Mouse (Mus musculus): ENCODE results near the gene Egln3. TPM values are rescaled to one million over a fixed set of nuclear protein-coding genes. Genes with fewer than 3 reads are reported as not detected.

Gene Egln3
- 1 to 10 TPM in 2 of 3 experiments, under 1 TPM in 1; 0.70 to 2.2 (median 2.0) TPM for polyA plus RNA-seq (2017; shearing (Covaris generic))

DNA sequence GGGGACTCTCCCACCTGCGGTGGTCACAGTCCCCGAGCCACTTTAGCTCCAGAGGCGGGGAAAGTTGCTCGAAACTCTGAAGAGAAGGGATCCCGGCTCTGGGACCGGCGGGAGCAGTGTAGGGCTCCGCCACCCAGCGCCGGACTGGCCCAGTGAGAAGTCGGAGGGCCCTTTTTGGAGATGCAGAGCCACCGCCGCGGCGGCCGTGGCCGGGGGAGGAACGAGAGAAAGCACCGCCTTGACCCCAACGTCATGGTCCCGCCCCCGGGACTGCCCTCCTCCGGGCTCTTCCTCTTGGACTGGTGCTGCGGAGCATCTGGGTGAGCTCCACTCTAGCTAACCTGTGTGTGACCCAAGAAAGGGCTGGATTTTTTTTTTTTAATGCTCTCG lies at the start of gene Egln3:
TSS of gene Egln3 (minus strand) at position 205 of the 390 bp plus-strand sequence.
- peak; percentile 68 for ATAC-seq

DNA sequence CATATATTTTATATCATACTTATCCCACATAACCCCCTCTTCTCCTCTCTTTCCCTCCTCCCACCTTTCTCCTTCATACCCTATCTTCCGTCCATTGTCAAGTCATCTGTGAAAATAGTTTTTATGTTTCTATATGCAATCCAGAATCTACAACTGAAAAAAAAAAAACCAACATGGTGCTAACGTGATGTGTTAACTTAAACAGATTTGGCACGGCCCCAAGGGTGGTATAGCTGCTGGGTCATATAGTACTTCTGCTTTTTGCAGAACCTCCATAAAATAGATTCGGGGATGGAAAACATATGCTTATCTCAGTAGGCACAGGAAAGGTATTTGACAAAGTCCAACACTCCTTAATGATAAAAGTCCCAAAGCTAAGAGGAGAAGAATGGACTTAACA lies 49.8 kb upstream of the Egln3 start:
- ATAC-seq, result no peak

DNA sequence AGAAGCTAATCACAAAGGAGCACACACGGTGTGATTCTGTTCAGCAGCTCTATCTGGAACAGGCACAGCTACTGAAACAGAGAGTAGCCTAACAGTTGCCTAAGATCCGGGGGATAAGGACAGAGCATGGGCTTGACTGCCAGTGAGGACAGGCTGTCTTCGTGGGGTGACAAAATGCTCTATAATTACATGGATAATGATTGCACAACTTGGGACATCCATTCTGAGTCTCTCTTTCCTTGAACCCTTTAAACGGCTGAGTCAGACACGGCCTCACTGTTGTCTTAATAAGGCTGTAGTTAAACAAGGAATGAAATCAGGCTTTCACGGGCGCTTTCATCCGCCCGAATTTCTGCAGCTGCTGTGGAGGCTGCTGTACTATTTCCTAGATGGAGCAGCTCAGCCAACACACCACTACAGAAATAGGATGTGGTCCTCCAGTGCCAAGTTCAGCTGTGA lies 48.3 kb upstream of the Egln3 start:
- ATAC-seq, result no peak

DNA sequence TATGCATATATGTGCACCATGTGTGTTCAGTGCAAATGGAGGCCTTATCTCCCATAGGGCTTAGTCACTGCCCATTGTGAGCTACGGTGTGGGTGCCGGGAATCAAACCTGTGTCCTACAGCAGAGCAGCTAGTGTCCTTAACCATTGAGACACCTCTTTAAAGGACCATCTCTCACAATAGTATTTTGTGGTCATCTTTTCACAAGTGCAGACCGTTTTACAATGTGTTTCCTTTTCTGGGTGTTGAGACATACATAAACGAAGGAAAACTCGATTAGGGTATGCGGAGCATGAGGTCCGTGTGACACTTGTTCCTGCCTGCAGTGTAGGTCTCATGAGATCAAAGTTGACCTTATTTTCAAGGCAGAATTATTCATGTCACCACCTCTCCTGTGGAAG lies 44.2 kb upstream of the Egln3 start:
- ATAC-seq, result no peak

DNA sequence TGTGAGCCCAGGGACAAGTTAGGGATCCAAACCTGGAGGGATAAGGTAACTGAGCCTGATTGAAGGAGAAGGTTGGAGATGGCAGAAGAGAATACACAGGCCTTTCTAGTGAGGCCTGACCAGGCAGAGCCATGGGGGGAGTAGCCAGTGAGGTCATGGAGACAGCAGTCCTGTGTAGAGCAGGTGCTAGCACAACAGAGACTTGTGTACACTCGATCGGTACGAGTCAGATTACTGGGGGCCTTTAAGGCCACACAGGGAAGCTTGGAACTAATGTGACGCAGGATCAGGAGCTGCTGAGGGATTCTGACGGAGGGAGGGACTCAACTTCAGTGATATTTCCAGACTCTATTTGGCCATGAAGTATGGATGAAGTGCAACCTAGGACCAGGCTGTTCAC lies 39.5 kb upstream of the Egln3 start:
- ATAC-seq, result no peak

DNA sequence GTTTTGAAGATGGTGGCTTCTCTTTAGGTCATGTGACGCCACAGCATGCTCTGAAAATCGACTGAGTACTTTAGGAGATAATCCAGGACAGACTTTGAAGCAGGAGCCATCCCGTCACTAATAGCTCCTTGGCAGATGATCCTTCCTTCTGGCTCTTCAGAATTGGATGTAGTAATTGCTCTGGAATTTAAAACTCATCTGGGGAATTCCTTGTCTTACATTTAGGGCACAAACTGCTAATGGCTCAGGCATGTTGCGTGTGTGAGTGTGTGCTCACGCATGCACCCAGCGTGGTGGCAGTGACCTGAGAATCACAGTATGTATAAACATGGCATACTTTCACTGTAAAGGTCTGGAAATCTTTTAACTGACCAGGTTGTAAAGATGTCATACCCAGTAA lies 38.3 kb upstream of the Egln3 start:
- no peak for ATAC-seq

DNA sequence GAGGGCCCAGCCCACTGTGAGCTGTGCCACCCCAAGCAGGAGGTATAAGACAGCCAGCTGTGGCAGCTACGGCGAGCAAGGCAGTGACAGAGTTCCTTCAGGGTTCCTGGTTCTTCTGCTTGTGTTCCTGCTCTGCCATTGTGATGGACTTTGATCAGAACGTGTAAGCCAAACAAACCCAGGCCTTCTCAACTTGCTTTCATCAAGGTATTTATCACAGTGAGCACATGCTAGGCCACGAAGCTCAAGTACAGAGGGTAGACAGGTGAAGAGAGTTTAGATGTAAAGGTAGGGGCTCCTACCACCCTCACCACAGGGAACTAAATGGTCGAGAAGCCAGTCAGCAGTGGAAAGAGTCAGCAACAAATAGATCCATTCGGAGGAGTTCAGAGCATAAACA lies 30.1 kb upstream of the Egln3 start:
- no peak for ATAC-seq

DNA sequence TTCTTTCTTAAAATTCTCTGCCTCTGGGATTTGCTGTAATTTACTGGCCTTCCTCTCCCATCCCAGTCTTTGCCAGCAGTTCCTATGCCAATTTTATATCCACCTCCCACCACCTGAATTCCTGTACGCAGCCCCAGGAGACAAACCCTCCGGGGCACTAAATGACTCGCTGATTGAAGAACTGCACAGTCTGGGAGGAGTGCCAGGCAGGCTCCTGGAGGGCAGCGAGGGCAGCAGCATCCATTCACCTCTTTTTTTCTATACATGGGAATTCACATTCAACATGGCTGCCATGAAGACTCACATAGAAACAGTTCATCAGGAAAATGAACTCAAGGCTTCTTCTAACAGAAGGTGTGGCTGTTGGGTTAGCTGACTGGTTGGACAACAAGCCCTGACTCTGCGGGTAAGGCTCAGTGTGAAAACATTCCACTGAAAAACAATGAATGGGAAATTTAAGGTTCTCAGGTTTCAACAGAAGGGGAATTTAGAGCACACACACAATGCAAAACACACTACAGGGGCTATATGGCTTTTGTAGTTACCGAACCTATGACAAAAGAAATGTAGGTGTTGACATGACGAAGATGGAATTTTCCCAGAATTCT lies 29.4 kb upstream of the Egln3 start:
- no peak for ATAC-seq

DNA sequence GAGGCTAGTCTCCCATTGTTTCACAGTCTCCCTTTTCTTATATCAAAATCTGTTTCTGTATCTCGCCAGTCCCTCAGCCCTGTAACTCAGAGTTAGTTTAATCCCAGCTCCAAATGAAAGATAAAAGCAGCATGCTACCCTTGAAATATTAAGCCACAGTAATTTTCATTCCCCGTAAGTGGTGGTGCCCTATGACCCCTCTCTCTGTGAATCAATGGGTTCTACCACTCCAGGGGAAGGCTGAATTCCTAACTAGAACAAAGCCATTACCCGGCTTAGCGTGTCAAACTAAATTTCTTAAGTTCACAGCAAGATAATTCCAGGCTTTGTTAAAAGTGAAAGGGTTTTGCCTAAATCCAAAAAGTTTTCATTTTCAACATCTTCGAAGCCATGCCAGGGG lies 28.8 kb upstream of the Egln3 start:
- ATAC-seq, result no peak

DNA sequence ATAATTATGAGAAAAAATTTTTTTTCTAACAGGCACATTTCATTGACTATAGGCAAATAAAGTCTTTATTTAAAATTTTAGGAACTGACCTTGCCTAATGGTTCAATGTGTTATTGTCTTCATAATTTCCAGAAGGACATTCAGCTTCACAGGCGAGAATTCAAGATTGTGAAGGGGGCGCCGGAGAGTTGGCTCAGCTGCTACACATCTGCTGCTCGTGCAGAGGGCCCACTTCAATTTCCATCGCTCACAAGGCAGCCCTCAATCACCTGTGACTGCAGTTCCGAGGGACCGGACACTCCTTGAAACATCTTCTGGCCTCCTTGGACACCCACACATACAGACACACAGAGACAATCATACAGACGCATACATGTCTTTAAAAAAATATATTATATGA lies 23.9 kb upstream of the Egln3 start:
- no peak for ATAC-seq

DNA sequence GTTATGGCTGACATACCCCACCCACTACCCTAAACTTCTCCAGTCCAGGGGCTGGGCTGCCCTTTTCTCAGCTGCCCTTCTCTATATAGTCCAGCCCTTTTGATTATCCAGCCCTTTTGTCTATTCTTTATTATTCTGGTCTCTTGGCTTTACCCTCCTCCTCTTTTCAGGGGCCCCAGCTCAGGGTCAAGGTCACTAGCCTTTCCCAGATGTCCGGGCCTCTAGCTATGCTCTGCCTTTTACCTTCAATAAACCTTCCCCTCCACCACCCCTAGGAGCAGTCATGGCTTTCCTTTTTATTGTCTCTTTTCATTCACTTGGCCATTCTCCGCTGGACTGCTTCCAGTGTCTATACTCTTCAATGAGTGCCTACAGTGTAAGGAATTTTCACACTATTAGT lies 22.7 kb upstream of the Egln3 start:
- ATAC-seq, result no peak

DNA sequence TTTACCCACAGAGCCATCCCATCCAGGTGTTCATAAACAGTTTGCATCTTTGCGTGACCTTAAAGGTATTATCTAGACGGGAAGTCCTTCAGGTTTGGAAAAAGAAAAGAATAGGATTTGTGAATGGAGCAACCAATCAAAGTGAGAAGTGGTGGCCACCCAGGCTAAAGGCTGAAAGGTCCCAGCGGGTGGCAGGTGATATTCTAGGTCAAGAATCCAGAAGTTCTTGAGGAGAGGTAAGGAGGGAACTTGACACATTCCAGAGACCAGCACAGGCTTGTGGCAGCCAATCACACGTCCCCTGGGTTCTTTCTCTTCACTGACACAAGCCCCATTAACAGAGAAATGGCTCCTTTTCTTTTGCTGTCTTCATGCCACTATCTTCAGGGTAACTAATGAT lies 21.9 kb upstream of the Egln3 start:
- ATAC-seq, result no peak

DNA sequence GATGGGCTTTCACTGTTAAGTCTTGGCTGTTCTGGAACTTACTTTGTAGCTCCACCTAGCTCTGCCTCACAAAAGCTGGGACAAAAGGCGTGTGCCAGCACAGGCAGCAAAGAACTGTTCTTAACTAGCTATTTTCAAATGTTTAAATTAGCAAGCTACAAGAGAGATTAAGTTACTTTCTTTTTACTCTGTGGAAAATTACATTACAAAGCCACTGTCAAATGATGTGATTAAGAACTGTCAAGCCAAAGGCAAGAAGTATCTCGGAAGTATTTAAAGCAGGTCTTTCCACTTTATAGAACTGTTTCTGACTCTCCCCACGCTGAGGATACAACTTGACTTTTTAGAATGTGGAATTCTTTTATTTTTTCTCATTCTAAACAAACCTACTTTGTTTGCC lies 21.4 kb upstream of the Egln3 start:
- no peak for ATAC-seq

DNA sequence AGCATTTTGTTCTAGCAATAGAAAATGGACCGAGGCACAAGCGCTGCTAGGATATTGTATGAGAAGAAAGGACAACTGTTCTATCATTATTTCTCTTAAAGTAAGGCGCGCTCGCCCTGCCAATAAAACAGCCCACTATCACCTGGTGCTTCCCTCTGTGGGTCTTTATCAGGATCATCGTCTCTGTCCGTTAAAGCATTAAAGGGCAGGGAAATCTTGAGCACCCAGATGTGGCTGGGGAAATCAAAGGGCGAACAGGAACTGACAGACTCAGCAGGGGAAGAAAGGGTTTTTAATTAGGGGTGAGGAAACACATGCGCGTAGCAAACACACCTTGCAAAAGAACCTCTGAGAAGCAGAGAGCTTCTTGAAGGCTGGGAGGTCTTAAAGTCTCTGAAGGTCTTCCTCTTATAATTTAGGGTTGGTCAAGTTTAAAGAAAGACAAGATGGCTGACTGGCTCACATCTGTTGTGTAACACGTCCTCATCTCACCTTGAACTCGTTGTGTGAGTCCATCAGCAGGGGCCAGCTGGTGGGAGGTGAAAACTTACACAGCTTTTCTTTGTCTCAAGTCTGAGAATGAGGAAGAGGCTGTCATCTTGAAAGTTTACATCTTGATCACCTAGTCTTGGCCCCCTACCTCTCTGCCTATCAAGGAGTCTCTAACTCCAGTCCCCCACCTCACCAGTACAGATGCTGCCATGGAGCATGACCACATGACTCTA lies 18.5 kb upstream of the Egln3 start:
- no peak for ATAC-seq

DNA sequence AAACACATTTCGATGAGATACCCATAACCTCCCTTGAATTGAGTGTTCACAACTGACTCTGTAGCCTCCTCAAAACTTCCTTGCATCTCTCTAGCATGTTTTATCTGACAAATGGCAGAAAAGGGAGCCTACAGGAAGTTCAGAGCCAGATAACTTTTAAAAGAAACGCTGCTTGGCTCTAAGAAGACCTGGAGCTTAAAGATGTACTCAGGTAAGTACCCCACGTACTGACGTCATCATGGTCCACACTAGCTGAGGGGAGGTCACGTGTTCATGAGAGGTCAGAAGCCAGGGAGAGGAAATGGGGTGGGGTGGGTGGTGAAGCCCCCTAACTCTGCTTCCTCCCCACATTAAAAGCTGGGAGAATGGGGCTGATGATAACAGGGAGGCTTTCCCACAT lies 13.0 kb upstream of the Egln3 start:
- ATAC-seq, result no peak

DNA sequence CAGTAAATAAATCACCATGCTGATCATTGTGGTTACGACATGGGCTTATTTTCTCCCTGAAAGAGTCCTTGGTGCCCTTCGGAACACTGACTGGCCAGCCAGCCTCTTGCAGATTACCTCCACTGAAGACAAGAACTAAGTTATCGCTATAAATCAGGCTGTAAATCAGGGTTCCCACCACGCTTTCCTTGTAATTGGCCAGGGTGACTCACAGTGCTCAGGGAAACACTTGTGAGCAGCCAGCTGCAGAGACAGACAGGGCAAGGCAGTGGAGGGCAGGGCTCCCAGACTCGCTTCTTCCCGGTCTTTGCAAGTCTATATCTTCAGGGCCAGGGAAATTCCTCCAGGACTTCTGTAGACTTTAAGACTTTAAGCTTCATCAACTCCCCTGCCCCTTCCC lies 10.8 kb upstream of the Egln3 start:
- ATAC-seq, result no peak

DNA sequence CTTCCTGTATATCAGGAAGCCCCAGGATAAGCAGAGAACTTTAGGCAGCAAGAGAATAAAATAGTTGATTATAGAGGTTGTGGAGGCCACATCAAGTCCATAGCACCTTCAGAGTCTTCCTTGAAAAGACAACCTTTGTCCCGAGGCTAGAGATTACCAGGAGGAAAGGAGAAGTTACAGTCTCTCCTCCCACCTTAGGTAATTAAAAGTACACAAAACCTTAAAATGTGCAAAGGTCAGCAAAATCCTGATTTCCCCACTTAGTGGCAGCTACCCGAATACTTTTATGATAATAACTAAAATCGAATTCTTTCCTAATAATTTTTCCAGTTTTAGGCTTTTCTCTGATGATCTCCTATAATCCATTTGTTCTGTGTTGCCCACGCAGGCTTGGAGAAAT lies 10.2 kb upstream of the Egln3 start:
- ATAC-seq, result no peak

DNA sequence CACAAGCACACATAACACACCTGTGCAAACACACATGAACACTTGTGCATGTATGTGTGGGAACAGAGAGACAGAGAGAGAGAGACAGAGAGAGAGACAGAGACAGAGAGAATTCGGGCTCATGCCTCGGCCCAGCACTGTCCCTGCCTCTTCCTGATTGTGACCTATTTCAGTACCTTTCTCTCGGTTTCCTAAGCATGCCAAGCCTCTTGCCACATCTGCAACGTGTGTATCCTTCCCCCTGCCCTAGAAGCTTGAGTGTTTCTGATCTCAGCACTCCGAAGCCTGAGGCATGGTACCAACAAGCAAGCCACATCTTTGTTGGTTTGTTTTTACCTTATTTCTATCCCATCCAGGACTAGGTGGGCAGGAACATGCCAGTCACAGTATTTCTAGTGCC lies 9.6 kb upstream of the Egln3 start:
- ATAC-seq, result no peak

DNA sequence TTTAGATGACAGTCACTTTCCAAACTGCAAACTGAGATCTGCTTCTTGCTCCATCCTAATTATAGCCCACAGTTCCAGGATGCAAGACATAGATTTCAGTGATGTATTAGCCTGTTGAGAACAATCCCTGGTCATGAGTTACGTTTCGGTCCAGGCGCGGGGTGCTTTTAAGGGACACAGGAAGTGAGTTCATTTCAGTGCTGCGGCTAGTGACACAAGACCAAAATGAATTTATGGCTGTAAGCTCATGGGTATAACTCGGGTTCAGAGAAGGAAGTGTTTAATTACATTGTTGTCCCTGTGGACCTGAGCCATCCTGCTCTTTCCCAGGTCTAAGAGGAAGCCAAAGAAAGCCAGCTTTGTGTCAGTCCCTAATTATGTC lies 5.5 kb upstream of the Egln3 start:
- no peak for ATAC-seq

DNA sequence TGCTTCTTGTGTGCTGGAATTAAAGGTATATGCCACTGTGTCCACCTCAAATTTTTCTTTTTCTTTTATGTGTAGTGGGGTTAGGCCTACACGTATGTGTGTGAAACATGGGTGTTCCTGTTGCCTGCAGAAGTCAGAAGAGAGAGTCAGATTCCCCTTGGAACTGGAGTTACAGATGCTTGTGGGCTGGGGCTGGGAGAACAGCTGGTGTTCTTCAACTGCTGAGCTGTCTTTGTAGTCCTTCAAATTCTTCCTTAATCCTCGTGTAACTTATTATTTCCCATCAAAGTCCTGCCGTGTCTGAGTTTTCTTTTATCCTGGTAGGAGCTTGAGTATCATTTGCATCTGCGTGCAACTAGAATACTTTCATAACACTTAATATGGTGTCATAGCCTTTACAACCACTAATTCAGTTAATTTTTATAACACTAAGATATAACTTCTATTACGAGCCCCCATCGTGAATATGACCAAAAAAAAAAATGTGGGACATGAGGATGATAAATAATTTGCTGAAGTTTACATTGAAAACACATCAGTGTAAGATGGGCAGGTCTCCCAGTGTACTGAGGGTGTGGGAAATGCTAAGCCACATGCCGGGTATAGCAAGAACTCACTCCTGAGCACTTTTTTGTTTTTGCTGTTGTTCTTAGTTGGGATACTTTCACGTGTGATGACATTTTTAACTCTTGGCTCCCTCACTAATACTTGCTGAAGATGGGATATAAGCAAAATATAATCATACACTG lies 4.9 kb upstream of the Egln3 start:
- ATAC-seq, result no peak

DNA sequence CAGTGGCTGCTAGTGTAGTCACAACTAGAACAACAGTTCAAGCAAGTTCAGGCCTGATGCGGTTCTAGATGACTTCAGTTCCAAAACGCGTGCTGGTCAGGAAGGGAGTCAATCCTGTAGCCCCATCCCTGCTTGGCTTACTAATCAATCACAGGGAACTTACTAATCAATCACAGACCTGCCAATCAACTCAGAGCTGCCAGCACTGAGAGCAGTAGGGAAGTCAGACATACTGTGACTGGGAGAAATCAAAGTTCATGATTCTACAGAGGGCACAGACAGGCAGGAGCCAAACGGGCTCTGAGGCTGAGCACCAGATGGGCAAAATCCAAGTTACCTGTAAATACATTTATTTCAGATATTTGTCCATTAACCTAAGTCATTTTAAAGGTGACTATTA lies 2.1 kb upstream of the Egln3 start:
- ATAC-seq, result no peak

DNA sequence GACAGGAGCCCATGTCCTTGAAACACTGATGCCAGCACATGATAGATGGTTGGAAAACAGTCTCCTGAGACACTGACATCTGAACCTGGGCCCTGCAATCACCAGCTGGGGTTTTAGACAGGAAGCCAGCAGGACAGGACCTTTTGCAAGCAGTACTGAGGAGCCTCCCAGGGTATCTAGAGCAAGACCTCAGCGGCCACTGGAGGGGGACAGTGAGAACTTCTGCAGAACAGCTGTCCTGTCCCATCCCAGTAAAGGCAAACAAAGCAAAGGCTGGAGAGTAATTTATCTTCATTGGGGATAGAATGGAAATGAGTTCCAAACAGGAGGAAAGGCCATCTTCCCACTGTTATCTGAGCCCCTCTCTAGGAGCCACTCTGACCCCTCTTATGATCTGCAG lies 1.5 kb upstream of the Egln3 start:
- ATAC-seq, result no peak

DNA sequence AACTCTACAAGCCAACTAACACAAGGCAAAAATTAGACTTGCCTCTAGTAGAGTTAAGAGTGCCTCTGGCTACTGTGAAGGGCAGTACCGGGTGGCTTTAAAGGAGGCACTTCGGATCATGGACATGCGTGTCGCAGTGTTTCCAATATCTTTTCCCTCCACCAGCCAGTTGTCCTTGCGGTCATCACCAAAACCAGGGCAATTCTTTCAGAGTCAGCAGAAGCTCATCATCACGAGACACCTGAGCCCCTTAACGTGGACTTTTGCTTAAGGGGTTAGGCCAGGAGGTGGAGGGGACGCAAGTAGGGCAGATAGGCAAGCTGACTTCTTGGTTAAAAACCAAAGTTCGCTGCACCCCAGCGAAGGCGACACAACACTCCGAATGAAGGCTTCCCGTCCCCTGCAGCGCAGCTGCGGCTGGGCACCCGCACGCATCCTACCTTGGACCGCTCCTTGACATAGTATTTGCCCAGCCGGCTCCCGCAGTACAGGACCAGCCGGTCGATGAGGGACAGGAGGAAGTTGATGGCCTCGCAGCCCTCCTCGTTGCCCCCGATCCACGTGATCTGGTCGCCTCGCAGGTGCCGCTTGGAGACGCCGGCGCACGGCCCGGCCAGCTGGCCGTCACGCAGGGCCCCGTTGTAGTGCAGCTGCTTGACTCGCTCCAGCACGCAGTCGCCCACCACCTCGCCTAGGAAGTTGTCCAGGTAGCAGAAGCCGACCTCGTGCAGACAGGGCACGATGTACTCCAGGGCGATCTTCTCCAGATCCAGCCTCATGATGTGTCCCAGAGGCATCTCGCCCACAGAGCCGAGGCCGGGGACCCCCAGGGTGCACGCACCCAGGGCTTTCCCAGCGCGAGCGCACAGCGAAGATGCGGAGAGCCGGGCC lies 650 bp downstream of the Egln3 start:
- ATAC-seq, result peak; percentile 25

Data from inflammation-experienced regulatory T-cells, adult 6 months (primary cell).